Mouse (Mus musculus): ENCODE results near the gene Epha1.
A peak's percentile ranks its signal among the peaks of the same experiment; 100 is the strongest.

Gene Epha1

DNA sequence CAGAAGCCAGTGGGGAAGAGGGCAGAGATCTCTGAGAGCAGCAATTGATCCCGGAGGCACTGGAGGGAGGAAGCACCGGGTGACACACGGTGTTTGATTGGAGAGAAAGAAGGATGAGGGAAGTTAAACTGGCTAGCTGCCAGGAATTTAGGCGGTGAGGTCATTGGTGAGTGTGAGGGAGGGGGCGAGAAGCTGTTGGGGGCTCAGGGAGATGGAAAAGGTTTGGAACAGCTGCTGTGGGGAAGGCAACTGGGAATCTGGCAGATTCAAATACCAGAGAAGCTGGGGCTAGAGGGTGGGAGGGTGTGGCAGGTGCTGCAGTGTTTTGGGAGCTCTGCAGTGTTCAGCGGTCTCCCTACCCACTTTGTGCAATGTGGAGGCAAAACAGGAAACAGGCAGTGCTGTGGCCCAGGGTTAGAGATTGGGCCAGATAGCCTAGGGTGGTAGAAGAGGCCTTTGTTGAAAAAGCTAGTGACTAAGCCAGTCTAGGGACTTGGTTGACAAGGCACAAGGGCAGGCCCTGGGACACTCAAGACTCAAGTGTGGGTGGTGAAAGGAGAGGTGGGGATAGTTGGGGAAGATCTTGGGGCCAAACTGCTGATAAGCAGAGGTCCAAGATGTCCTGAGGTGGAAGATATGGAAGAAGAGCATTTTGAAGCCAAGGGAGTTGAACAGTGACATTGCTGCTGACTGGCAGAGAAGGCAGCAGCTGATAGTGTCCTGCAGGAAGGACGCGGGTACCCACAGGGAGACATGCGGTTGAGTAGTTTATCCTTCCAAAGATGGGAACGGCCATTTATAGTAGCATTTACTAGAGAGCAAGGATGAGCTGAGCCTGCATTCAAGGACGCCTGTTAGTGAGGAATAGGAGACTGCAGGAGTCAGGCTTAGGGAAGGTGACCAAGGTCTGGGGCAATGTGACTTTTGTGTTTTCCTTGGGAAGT lies 18.7 kb downstream of the Epha1 start:
- peak; percentile 45 for DNase-seq (ENCODE audit: low read depth, low spot score)

DNA sequence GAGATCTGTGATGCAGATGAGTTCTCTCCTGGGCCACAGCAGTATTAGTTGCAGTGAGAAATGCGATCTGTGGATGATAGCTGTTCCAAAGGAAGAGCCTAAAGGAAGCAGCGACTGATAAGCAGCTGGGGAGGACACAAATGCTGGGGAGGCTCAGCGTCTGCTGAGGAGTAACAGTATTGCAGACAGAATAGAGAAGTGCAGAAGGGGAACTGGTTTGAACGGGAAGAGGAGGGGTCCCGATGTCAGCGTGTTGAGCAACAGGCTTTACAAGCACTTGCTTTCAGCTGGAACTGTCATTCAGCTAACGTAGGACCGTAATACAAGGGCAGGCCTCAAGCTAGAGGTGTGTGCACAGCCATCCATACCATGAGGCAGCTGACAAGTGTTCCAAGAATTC lies 19.9 kb downstream of the Epha1 start:
- no peak for DNase-seq (ENCODE audit: low read depth, low spot score)

GRCm38 (mm10) chr6:42352486-42352846 lies 20.6 kb downstream of the Epha1 start:
- no peak for DNase-seq (ENCODE audit: low read depth, low spot score)

DNA sequence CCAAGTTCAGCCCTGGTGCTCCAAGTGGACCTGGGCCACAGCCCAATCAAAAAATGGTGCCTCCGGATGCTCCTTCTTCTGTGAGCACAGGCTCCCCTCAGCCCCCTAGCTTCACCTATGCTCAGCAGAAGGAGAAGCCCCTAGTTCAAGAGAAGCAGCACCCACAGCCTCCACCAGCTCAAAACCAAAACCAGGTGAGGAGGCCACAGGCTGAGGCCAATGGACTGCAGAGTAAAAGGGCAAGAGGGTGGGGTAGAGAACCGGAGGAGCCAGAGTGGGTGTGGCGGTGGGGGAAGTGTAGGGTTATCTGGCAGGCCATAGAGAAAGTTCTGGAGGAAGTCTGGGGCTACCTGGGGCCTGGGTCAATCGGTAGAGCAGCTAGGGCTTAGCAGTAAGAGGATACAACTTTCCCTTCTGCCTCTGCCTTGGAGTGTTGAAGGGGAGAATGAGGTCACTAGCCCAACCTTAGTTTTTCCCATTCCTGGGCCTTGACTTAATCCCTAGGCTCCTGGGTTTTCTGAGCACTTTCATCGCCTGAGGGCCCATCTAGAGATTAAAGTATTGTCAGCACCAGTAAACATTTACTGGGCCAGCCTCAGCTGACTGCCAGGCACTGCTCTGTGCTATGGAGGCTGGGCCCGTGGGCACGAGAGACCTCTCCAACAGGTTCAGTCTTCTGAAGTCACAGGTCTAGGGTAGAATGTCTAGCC lies 21.1 kb downstream of the Epha1 start:
- DNase-seq (ENCODE audit: low read depth, low spot score) = peak; percentile 10

DNA sequence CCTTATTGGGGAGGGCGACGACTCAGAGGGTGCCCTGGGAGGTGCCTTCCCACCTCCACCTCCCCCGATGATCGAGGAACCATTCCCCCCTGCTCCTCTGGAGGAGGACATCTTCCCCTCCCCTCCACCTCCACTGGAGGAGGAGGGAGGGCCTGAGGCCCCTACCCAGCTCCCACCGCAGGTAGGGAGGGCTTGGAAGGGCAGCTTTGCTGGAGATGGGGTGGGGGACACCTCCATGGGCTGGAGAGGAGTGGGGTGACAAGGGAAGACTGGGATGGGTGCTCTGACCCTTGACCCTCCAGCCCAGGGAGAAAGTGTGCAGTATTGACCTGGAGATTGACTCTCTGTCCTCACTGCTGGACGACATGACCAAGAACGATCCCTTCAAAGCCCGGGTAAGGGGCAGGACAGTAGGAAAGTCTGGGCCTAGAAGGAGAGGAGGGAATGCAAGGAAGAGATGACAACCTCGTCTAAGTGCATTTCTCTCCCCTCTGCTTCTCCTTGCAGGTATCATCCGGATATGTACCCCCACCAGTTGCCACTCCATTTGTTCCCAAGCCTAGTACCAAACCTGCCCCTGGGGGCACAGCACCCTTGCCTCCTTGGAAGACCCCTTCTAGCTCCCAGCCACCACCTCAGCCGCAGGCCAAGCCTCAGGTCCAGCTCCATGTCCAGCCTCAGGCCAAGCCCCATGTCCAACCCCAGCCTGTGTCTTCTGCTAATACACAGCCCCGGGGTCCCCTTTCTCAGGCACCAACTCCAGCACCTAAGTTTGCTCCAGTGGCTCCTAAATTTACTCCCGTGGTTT lies 21.9 kb downstream of the Epha1 start:
- DNase-seq (ENCODE audit: low read depth, low spot score) = peak; percentile 26

DNA sequence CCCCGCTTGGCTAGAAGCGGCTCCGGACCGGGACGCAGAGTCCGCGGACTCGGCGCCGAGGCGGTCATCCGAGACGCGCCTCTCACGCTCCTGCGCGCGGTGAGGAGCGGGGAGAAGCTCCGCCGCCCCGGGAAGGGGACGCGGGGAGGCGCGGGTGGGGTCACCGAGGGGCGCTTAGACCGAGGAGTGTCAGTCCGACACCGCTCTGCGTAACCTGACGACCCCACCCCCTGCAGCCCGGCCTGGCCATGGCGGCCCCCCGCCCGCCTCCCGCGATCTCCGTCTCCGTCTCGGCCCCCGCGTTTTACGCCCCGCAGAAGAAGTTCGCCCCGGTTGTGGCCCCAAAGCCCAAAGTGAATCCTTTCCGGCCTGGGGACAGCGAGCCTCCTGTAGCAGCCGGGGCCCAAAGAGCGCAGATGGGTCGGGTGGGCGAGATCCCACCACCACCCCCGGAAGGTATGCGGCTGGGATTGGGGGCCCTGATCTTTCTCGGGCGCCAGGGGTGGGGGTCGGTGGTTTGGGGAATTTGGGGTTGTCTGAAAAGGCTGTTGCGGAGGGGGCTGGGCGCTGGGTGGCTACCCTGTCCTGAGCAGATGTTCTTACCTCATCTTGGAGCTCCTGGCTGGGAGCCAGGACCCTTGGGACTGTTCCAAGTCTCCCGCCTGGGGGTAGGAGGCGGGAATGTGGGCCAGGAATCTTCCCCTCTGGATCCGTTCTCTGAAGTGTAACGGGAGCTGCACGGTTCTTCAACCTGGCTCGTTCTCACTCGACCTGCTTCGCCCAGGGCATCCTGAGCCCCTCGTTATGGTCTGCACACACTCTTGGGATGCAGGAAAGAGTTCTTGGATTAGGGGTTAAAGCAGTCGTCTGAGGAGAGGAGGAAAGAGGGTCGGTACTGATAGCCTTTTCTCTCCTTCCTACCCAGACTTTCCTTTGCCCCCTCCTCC lies 22.8 kb downstream of the Epha1 start:
- DNase-seq (ENCODE audit: low read depth, low spot score) = no peak

GRCm38 (mm10) chr6:42349426-42350020 lies 23.5 kb downstream of the Epha1 start, which contains the start of gene Zyx:
Zyx (plus strand) TSS chr6:42349630.
- peak; percentile 90 for DNase-seq (ENCODE audit: low read depth, low spot score)

GRCm38 (mm10) chr6:42349006-42349425 lies 24.1 kb downstream of the Epha1 start:
- peak; percentile 74 for DNase-seq (ENCODE audit: low read depth, low spot score)

GRCm38 (mm10) chr6:42348281-42349005 lies 24.6 kb downstream of the Epha1 start:
- no peak for DNase-seq (ENCODE audit: low read depth, low spot score)

DNA sequence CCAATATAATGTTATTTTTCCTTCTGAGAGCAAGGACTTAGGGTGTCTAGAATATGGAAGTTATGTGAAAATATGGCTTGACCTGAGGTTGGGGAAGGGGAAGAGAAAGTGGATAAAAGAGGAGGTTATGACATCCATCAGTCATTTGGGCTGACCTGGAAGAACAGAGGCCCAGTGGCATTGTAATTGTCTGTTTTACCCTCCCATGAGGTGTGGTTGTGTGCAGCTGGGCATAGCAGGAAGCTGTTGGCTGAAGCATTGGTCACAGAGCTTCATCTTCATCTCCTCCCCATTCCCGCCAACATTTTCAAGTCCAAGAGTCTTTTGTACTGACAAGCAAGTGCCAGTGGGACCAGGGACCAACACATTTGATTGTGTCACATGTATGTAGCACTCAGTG lies 28.8 kb downstream of the Epha1 start:
- no peak for DNase-seq (ENCODE audit: low read depth, low spot score)

DNA sequence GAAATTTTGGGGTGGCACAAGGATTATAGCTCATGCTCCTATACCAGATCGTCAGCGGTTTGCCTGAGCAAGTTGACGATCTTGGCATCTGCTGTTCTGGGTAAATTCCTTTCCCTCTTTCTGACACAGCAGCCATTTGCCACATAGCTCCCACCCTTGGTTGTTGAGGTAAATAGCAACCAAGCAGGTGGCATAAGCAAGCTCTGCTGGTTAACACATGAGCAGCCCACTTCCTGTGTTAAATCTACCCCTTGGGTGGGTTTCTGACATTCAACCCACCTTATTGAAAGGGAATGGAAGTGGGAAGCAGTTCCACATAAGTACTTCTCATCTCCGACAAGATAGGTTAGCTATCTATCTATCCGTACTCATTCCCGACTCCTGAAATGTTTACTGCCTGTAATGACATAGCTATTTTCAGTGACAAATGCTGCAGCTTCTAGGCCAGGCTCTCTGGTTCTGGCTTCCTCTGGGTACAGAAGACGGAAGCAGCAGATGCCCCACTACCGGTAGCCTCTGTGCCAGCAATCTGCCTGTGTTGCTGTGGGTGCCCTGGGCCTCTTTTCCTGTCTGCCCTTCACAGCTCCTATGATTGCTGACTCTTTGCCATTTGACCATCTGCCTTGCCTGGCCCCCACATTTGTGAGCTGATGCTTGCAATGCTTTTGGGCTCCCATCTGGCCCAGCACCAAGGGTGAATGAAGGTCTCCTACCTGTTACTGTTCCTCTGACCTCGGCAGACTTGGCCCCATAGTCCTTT lies 29.5 kb downstream of the Epha1 start:
- DNase-seq (ENCODE audit: low read depth, low spot score) = peak; percentile 58

DNA sequence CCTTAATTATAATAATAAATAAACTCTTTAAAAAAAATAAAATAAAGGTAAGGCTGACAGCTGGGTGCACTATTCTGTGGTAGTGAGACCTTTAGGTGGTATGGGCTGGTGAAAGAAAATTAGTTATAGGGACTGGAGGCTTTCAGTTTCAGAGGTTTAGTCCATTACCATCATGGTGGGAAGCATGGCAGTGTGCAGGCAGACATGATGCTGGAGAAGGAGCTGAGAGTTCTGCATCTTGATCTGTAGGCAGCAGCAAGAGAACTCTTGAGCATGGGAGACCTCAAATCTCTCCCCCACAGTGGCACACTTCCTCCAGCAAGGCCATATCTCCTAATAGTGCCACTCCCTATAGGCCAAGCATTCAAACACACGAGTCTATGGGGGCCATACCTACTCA lies 30.9 kb downstream of the Epha1 start:
- no peak for DNase-seq (ENCODE audit: low read depth, low spot score)

- no peak for DNase-seq (ENCODE audit: low read depth, low spot score)
Measured at GRCm38 (mm10) chr6:42339981-42340380, 33.1 kb downstream of the Epha1 start.

DNA sequence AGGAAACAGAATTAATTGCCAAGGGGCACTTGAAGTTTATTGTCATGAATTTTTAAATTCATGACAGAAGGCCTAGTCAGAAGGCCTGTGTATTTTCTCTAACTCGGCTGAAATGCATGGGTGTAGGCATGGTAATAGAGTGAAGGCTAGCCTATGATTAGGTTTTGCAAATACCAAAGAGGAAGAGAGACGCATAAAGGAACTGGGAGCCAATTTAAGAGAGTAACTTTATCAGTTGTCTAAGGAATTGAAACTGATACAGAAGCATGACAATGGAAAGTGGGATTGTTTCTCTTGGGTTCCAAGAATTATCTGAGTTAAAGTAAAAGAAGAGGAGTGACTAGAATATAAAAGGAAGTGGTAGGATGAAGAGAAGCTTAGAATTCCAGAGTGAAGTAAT lies 33.9 kb downstream of the Epha1 start:
- DNase-seq (ENCODE audit: low read depth, low spot score) = no peak

- no peak for DNase-seq (ENCODE audit: low read depth, low spot score)
Measured at GRCm38 (mm10) chr6:42330946-42331345, 42.1 kb downstream of the Epha1 start.

DNA sequence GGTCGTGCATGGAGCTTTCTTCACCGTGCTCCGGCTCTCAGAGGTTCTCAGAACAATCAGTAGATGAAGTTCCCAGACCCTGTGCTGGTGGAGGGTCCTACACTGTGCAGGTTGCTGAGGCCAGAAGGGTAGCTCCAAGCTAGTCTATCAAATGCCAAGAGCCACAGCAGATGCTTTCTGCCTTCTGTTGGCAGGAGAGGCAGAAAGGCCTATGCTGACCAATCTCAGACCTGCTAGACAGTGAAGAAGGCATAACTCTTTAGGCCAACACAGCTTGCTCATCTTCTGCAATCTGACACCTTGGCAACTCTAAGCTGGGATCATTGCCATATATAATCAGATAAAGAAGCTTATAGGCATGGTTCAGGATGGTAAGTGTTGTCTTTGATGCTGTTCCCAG lies 42.9 kb downstream of the Epha1 start:
- DNase-seq (ENCODE audit: low read depth, low spot score) = no peak

GRCm38 (mm10) chr6:42328757-42329156 lies 44.3 kb downstream of the Epha1 start:
- no peak for DNase-seq (ENCODE audit: low read depth, low spot score)

DNA sequence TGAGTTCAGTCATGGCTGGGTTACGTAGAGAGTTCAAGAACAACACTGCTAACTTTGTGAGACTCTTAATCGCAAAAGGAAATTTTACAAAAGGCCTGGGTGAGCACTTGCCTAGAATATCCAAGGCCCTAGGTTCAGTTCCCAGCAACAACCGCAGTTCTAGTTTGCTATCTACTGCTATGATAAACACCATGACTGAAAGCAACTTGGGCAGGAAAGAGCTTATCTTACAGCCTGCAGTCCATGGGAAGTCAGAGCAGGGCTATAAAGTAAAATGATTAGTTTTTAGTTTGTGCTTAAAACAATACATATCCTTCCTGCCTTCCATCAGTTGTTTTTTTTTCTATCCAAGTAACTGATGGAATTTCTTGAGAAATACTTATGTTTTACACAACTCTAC lies 46.6 kb downstream of the Epha1 start:
- DNase-seq (ENCODE audit: low read depth, low spot score) = no peak

DNA sequence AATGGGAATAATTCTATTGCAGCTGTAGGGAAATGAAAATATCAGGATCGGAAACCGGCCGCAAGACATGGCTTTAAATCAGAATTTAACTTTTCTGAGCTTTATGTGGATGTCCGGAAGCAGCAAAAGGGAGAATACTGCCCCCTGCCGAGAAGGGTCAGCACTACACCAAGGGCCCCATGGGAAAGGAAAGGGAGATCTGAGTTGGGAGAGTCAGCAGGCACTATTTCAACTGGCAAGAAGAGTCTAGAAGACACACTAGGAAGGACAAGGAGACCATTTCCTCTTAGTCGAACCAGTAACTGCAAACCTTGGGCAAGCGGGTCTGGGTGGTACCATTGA lies 47.8 kb downstream of the Epha1 start:
- DNase-seq (ENCODE audit: low read depth, low spot score) = peak; percentile 74
